Mouse (Mus musculus): Measurements from ENCODE around the gene Rasgef1b.

GRCm38 (mm10) chr5:99223869-99224498, 504.9 kb downstream of the Rasgef1b start:
- TF ChIP-seq POLR2A (IDR thresholded peaks at IDR 0.05; ENCODE audit: control insufficient read depth, extremely low read depth, insufficient read depth, low read length, poor library complexity) (no peak), CTCF (IDR thresholded peaks at IDR 0.05; ENCODE audit: borderline replicate concordance, control insufficient read depth, extremely low read depth, insufficient read depth, low read length, poor library complexity) (no peak)
